ENCODE assay signal across 7 mouse cellular contexts in genomic region chr14:53283350-53284141, GRCm38 (mm10).
DNase-seq lines count a peak whose midpoint lies in the region; ATAC-seq lines count a peak whose summit lies in the region.
"Not testable (repeated sequence)": the region's sequence is repeated elsewhere in the genome, so short reads cannot be mapped to it uniquely, and the experiment has no call there.

No protein-coding gene starts in this region.

- DNase-seq in forebrain, embryonic 14.5 days (ENCODE audit: low spot score) = not testable (repeated sequence)

- H3K9ac ChIP-seq in forebrain, embryonic 14.5 days (ENCODE audit: low read length); hindbrain, embryonic 16.5 days (ENCODE audit: low read depth, low read length); midbrain, embryonic 15.5 days; neural tube, embryonic 14.5 days (replicated peaks; ENCODE audit: low read depth, low read length): not testable (repeated sequence)

- H3K4me2 ChIP-seq in forebrain, embryonic 14.5 days (ENCODE audit: low read length); hindbrain, embryonic 16.5 days (ENCODE audit: low read length); midbrain, embryonic 15.5 days; neural tube, embryonic 14.5 days (ENCODE audit: low read depth, low read length): not testable (repeated sequence)

- H3K36me3 ChIP-seq in forebrain, embryonic 14.5 days (ENCODE audit: control insufficient read depth, insufficient read depth, low read length); hindbrain, embryonic 16.5 days (ENCODE audit: control insufficient read depth, insufficient read depth, low read length); midbrain, embryonic 15.5 days (replicated peaks); neural tube, embryonic 14.5 days (ENCODE audit: control insufficient read depth, insufficient read depth, low read length): not testable (repeated sequence)

- peak; percentile 66; the same call in 1 of the 2 replicates for ATAC-seq in cerebellum, adult (ENCODE audit: insufficient number of reproducible peaks, low FRiP score, low TSS enrichment)
- peak; percentile 74 for ATAC-seq in forebrain, embryonic 14.5 days
- ATAC-seq in hematopoietic stem cell, adult 5-6 weeks (replicated peaks in 1 of 2; ENCODE audit: insufficient read depth in 1 of 2, low FRiP score in 2 of 2, low TSS enrichment in 1 of 2, low read depth in 1 of 2, poor library complexity in 2 of 2, severe bottlenecking in 2 of 2) = peak; percentile 75 to 82
- ATAC-seq in hindbrain, embryonic 16.5 days = peak; percentile 94
- peak; percentile 85 for ATAC-seq in megakaryocyte progenitor cell, adult 5-6 weeks (replicated peaks; ENCODE audit: poor library complexity)
- peak; percentile 95 for ATAC-seq in midbrain, embryonic 15.5 days (replicated peaks)
- peak; percentile 95 for ATAC-seq in neural tube, embryonic 14.5 days (ENCODE audit: low read depth)

- not testable (repeated sequence) for H3K9me3 ChIP-seq in forebrain, embryonic 14.5 days (replicated peaks; ENCODE audit: control insufficient read depth, low read length); hindbrain, embryonic 16.5 days (ENCODE audit: control insufficient read depth, low read length); midbrain, embryonic 15.5 days; neural tube, embryonic 14.5 days (ENCODE audit: control insufficient read depth, low read length)

- H3K27ac ChIP-seq in forebrain, embryonic 14.5 days (ENCODE audit: low read depth, low read length); hindbrain, embryonic 16.5 days (ENCODE audit: low read depth, low read length); midbrain, embryonic 15.5 days; neural tube, embryonic 14.5 days (ENCODE audit: low read depth, low read length): not testable (repeated sequence)

- H3K4me1 ChIP-seq in forebrain, embryonic 14.5 days (ENCODE audit: control insufficient read depth, insufficient read depth, low read length); hindbrain, embryonic 16.5 days (ENCODE audit: control insufficient read depth, insufficient read depth, low read depth, low read length); midbrain, embryonic 15.5 days; neural tube, embryonic 14.5 days (ENCODE audit: control insufficient read depth, insufficient read depth, low read length): not testable (repeated sequence)

- WGBS in forebrain, embryonic 14.5 days = no CpG with 5 or more reads among the region's 12 CpGs
- no CpG with 5 or more reads among the region's 12 CpGs for WGBS in hindbrain, embryonic 16.5 days
- WGBS in midbrain, embryonic 15.5 days = no CpG with 5 or more reads among the region's 12 CpGs
- no CpG with 5 or more reads among the region's 12 CpGs for WGBS in neural tube, embryonic 14.5 days

- H3K27me3 ChIP-seq in forebrain, embryonic 14.5 days (replicated peaks; ENCODE audit: control insufficient read depth, insufficient read depth, low read length); hindbrain, embryonic 16.5 days (replicated peaks; ENCODE audit: control insufficient read depth, insufficient read depth, low read length); midbrain, embryonic 15.5 days (replicated peaks); neural tube, embryonic 14.5 days (ENCODE audit: control insufficient read depth, insufficient read depth, low read length): not testable (repeated sequence)

- H3K4me3 ChIP-seq in forebrain, embryonic 14.5 days (ENCODE audit: low read depth, low read length); hindbrain, embryonic 16.5 days (ENCODE audit: low read length); midbrain, embryonic 15.5 days; neural tube, embryonic 14.5 days (ENCODE audit: low read depth, low read length): not testable (repeated sequence)
